Mouse (Mus musculus): ENCODE measurements around the gene Tshb.

The Tshb gene

DNA sequence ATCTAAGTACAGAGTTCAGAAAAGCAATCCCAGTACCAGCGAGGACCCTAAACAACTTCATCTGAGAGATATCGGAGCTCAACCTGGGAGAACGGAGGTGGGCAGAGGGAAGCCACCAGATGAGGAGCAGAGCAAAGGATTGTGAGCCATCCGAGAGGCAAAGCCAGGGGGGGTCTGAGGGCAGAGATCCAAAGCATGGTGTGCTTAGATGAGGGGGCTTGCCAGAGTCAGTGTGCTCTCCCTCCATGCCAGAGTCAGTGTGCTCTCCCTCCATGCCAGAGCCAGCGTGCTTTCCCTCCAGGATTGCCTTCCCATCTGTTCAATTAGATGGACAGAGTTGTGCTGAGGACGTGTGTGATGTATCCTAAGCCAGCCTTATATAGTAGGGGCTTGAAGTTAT is 45.4 kb downstream of the Tshb start:
- DNase-seq (ENCODE audit: low read depth, low spot score) = no peak

GRCm38 (mm10) chr3:102736436-102736835 is 46.1 kb downstream of the Tshb start:
- DNase-seq (ENCODE audit: low read depth, low spot score) = no peak

GRCm38 (mm10) chr3:102735638-102736037 is 46.9 kb downstream of the Tshb start:
- DNase-seq (ENCODE audit: low read depth, low spot score) = no peak

DNA sequence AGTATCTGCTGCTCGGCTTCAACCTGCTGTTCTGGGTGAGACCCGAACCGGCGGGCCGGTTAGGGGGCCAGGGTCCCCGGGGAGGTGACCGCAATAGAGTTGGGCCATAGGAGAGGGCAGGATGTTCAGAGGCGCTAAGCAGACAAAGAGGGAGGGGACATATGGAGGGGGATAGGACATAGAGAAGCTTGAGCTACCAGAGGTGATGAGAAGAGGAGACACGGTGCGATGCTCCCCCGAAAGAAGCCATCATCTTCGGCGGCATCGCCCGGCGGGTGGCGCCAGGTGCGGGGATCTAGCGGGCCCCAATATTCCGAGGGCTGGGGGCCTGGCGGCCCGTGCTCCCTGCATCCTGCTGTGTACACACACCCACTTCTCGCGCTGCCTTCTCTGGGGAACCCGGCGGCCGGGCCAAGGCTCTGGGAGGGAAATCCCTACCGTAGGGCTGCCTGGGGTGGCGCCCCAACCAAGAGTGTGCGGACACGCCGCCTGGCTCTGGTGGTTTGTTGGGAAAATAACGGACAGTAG is 47.4 kb downstream of the Tshb start:
- peak; percentile 79 for DNase-seq (ENCODE audit: low read depth, low spot score)

DNA sequence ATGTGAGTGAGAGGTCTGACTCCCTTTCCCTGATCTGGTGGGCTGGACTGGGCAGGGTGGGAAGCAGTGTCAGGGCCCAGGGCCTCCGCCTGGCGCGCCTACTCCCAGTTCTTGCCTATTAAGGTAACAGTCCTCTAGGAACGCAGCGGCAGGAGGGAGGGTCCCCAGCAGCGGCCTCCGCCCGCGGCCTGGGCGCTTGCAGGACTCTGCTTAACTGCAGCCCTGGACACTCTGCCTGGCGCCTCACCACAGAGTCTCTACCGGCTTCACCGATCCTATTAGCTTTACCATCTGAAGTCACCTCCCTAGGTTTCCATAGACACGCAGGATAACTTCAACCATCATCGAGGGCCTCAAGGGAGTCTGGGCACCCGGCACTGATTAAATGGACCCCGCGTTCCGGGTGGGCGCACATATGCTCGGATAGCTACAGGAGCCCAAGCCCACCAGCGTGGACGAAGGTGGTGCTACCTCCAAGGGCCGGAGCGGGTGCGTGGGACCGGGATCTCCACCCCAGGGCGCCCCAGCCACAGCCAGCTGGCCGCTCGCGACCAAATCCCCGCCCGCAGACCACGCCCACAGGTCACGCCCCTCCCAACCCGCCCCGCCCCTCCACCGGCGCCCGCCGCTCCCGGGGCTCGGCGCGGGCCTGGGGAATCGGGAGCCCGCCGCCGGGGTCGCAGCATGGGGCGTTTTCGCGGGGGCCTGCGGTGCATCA is 48.0 kb downstream of the Tshb start, which contains the start of gene Tspan2:
TSS of gene Tspan2 (plus strand) at position 217 of the 718 bp plus-strand sequence.
- peak; percentile 54 for DNase-seq (ENCODE audit: low read depth, low spot score)

DNA sequence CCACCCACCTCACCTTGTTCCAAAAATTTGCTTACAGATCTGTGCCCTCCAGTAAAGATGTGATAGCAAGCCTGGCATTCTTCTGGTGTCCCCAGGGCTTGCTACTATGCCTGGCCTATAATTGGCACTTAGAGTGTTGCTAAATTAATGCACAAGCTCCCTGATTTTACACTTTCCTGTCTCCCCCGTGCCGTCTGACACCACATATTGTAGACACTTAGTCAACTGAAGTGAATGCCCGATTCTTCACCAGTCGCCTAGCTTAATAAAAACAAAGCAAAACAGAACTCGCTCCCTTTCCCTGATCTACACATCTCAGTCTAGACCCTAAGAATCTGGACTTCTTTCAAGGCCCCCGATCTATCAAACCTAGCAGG is 48.6 kb downstream of the Tshb start:
- no peak for DNase-seq (ENCODE audit: low read depth, low spot score)

GRCm38 (mm10) chr3:102733050-102733449 is 49.5 kb downstream of the Tshb start:
- DNase-seq (ENCODE audit: low read depth, low spot score) = no peak

GRCm38 (mm10) chr3:102732619-102733018 is 49.9 kb downstream of the Tshb start:
- no peak for DNase-seq (ENCODE audit: low read depth, low spot score)

- no peak for DNase-seq (ENCODE audit: low read depth, low spot score)
Observed at GRCm38 (mm10) chr3:102731112-102731511, 51.4 kb downstream of the Tshb start.

DNA sequence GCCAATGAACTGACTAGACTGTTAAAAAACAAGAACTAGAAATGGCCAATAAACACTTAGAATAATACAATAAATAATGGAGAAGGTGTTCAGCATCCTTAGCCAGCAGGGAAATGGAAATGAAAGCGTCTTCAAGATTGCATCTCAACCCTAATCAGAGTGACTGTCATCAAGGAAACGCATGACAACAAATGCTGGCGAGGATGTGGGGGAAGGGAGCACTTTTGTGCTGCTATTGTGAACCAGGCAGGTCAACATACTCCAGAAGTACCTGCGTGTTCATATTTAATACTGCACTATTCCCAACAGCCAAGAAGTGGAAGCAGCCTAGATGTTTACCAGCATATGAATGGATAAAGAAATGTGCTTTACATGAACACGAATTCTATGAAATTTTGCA is 53.1 kb downstream of the Tshb start:
- no peak for DNase-seq (ENCODE audit: low read depth, low spot score)
